Mouse (Mus musculus) kidney, adult 2 months (tissue): ENCODE measurements around the gene Enc1. TPM values are rescaled to one million over a fixed set of nuclear protein-coding genes. Genes with fewer than 3 reads are reported as not detected.

Source experiments
- DNase-seq: peaks from one replicate; pipeline ENCODE4 v3.0.0; 2021
- H3K27ac ChIP-seq: fragments of 200-500 bp; 2 replicates; pipeline ENCODE4 v1.5.1; 2012; ENCODE audit warnings: low read depth, low read length, control low read depth, inconsistent platforms; ENCODE audit not compliant: insufficient read depth
- H3K27me3 ChIP-seq: fragments of 200-500 bp; replicated peaks from 2 replicates; pipeline ENCODE4 v1.6.1; 2012; ENCODE audit warnings: mild to moderate bottlenecking, moderate library complexity, low read length, inconsistent platforms; ENCODE audit not compliant: control insufficient read depth, insufficient read depth
- H3K36me3 ChIP-seq: fragments of 200-500 bp; 2 replicates; pipeline ENCODE4 v1.6.1; 2012; ENCODE audit warnings: mild to moderate bottlenecking, moderate library complexity, low read length, inconsistent platforms; ENCODE audit not compliant: control insufficient read depth, insufficient read depth
- H3K4me1 ChIP-seq: fragments of 200-500 bp; 2 replicates; pipeline ENCODE4 v1.6.1; 2011; ENCODE audit warnings: low read length; ENCODE audit not compliant: control insufficient read depth, insufficient read depth
- H3K4me3 ChIP-seq: fragments of 200-500 bp; 2 replicates; pipeline ENCODE4 v1.5.1; 2011; ENCODE audit warnings: mild to moderate bottlenecking, low read depth, low read length, control low read depth; ENCODE audit not compliant: insufficient read depth
- CTCF ChIP-seq: fragments of 200-500 bp; conservative IDR thresholded peaks from 2 replicates; pipeline ENCODE4 v1.5.1; 2011; ENCODE audit warnings: low read depth, mild to moderate bottlenecking, control low read depth, low read length, moderate library complexity, mixed read lengths; ENCODE audit not compliant: insufficient read depth, insufficient read length
- POLR2A ChIP-seq: fragments of 200-500 bp; IDR thresholded peaks from one replicate; pipeline ENCODE4 v1.6.1; 2011; ENCODE audit warnings: low read depth, low read length, control low read depth
- WGBS: fragments of 180-500 bp; shearing (Covaris S2); methylation state at CpG from one replicate; pipeline ENCODE4 v1.1.7; 2018; 5-methylcytosine and 5-hydroxymethylcytosine counted together
- polyA plus RNA-seq: library from polyadenylated mRNA; depleted of rRNA; stranded (reverse); fragments of >200 nt; gene quantifications from 2 replicates; pipeline ENCODE4 v1.2.3, GENCODE M21; 2012; rRNA removed

Gene Enc1
- polyA plus RNA-seq, result 2.7 and 3.6 TPM in 2 replicates

DNA sequence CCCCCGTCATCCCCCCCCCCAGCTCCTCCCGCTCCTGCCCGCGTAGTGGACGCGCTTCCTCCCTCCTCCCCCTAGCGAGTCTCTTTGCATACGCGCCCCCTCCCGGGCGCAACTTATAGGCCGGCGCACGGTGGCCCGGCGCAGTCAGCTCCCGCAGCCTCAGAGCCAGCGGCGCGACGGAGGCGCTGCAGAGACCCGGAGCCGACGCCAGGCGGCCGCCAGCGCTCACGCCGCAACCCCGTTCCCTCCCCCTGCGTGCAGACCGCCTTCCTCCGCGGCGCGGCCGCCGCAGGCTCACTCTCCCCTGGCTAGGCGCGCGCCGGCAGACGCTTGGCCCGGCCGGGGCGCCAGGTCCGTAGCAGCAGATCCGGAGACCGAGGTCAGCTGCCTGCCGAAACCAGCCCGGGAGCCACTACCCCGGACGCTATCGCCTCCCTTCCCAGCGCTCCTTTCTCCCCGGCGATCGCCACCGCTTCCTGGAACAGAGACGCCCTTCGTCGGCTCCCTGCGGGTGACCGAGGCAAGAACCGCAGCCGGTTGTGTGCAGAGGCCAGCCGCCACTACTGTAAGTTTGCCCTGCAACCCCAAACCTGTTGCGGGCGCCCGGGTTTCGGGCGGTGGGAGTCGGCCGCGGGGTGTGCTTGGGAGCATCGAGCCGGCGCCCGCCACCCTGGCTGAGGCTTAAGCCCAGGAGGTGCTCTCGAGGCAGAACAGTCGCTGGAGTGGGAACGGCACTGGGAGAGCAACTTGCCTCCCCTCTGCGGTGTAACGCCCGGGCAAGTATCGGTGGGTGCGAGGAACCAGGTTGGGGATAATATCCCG lies at the start of gene Enc1:
Enc1 (plus strand) TSS at position 141 of the 822 bp plus-strand sequence.
- peaks cover 3% of the 10 kb centered on the region; the same call in 1 of the 2 replicates for H3K4me1 ChIP-seq
- no peaks in the 10 kb centered on the region; the same call in 1 of the 2 replicates for H3K36me3 ChIP-seq
- peak within 1 kb of the TSS; percentile 74 for H3K4me3 ChIP-seq
- peak; percentile 92 for DNase-seq
- no peaks in the 10 kb centered on the region for H3K27me3 ChIP-seq
- TF ChIP-seq POLR2A, result peak; percentile 45
- TF ChIP-seq CTCF, result peak; percentile 50
- WGBS, result under 1% methylated on average over 88 of the region's 89 CpGs
- H3K27ac ChIP-seq, result peak within 1 kb of the TSS; percentile 36

- WGBS, result 93% methylated on average over 11 of the region's 11 CpGs
- Histone ChIP-seq H3K27ac (no peak overlapping the region), H3K4me1 (0 out of 2 replicates have a peak, but pooled peaks cover 3% of the 10 kb centered on the region), H3K4me3 (no peak overlapping the region), H3K27me3 (no peaks in the 10 kb centered on the region), H3K36me3 (no peaks in the 10 kb centered on the region)
- DNase-seq, result no peak
- TF ChIP-seq CTCF, result no peak
- no peak for TF ChIP-seq POLR2A
Observed at GRCm38 (mm10) chr13:97192649-97193048, 48.3 kb upstream of the Enc1 start.

DNA sequence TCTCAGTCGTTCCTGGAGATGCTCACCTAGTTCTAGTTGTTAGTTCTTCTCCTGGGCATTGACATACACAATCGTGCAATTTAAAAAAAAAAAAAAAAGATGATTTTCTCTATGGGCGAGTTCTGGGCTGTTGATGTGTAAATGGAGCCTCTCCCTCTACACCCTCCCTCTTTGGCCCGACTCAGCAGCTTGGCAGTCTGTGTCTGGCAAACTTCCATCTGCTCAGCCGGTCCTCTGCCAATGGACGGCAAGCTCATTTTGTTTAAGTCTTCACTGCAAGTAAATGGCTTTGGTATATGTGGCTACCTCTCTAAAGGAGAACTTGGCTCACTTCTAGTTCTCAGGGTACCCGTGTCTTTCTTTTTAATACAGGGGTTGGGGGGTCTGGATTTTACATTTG lies 47.5 kb upstream of the Enc1 start:
- no peaks in the 10 kb centered on the region for H3K27me3 ChIP-seq
- H3K27ac ChIP-seq, result no peak overlapping the region
- WGBS, result 40% methylated on average over 7 of the region's 7 CpGs
- 0 out of 2 replicates have a peak, but pooled peaks cover 3% of the 10 kb centered on the region for H3K4me1 ChIP-seq
- no peak for TF ChIP-seq CTCF
- TF ChIP-seq POLR2A, result no peak
- DNase-seq, result peak; percentile 88
- no peak overlapping the region for H3K4me3 ChIP-seq
- H3K36me3 ChIP-seq, result no peaks in the 10 kb centered on the region

GRCm38 (mm10) chr13:97196186-97196924 lies 44.5 kb upstream of the Enc1 start:
- Histone ChIP-seq H3K36me3 (no peaks in the 10 kb centered on the region), H3K27ac (peak overlapping the region; percentile 33; the same call in 1 of the 2 replicates), H3K4me1 (0 out of 2 replicates have a peak, but pooled peaks cover 3% of the 10 kb centered on the region), H3K4me3 (peak overlapping the region; percentile 22; the same call in 1 of the 2 replicates), H3K27me3 (no peaks in the 10 kb centered on the region)
- WGBS, result 69% methylated on average over 12 of the region's 12 CpGs
- TF ChIP-seq POLR2A (no peak), CTCF (no peak)
- DNase-seq, result peak; percentile 65

- Histone ChIP-seq H3K27me3 (no peaks in the 10 kb centered on the region), H3K27ac (no peak overlapping the region), H3K36me3 (no peaks in the 10 kb centered on the region), H3K4me1 (0 out of 2 replicates have a peak, but pooled peaks cover 3% of the 10 kb centered on the region), H3K4me3 (peak overlapping the region; percentile 22; the same call in 1 of the 2 replicates)
- WGBS, result 87% methylated on average over 2 of the region's 2 CpGs
- DNase-seq, result no peak
- no peak for TF ChIP-seq POLR2A
Observed at GRCm38 (mm10) chr13:97196925-97197218, 44.0 kb upstream of the Enc1 start.

- Histone ChIP-seq H3K4me1 (peaks cover 3% of the 10 kb centered on the region; the same call in 1 of the 2 replicates), H3K36me3 (no peaks in the 10 kb centered on the region), H3K27ac (peak within 1 kb of the TSS; percentile 73), H3K4me3 (peak within 1 kb of the TSS; percentile 89), H3K27me3 (no peaks in the 10 kb centered on the region)
- DNase-seq, result peak; percentile 98
- under 1% methylated on average over 45 of the region's 45 CpGs for WGBS
- TF ChIP-seq POLR2A (peak; percentile 58), CTCF (0 out of 2 replicates have a peak, but pooled peaks have one; percentile 3)
Observed at GRCm38 (mm10) chr13:97197932-97198562, 42.9 kb upstream of the Enc1 start, which contains the start of gene Hexb. TSS of gene Hexb (minus strand) at chr13:97198357.

DNA sequence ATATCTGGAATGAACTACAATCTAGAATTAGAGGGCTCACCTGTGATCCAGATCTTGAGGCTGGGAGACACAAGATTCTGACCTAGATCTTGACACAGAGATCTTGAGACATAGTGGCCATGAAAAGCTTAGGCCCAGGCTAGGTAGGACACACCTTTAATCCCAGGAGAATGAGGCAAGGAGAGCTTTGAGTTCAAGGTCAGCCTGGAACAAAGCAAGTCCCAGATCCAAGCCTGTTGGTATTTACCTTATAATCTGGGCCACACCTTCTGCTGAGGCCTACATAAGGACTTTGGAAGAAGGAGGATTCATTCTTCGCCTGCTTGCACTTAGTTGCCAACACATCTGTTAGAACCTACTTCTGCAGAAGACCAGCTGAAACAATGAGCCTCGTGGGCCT lies 41.8 kb upstream of the Enc1 start:
- Histone ChIP-seq H3K27me3 (no peaks in the 10 kb centered on the region), H3K27ac (no peak overlapping the region), H3K4me3 (no peak overlapping the region), H3K4me1 (peaks cover 3% of the 10 kb centered on the region; the same call in 1 of the 2 replicates), H3K36me3 (no peaks in the 10 kb centered on the region)
- TF ChIP-seq POLR2A (no peak), CTCF (no peak)
- DNase-seq, result no peak
- WGBS, result 83% methylated on average over 2 of the region's 2 CpGs
